Mouse (Mus musculus) adrenal gland, postnatal 10 days (tissue): Measurements from ENCODE around the gene 1700013F07Rik. TPM values are rescaled to one million over a fixed set of nuclear protein-coding genes. Genes with fewer than 3 reads are reported as not detected.
"Not testable (repeated sequence)": the region's sequence is repeated elsewhere in the genome, so short reads cannot be mapped to it uniquely, and the experiment has no call there.

Source experiments
- DNase-seq: peaks from one replicate; pipeline ENCODE4 v3.0.0; 2021; ENCODE audit warnings: mixed read lengths
- long read RNA-seq, 2 experiments: library from polyadenylated mRNA; stranded (forward); transcript quantifications; one replicate each; pipeline ENCODE4 v2.0.0; 2021
- total RNA-seq, 2 experiments: library from RNA; stranded (reverse); gene quantifications; 2 replicates each; pipeline ENCODE4 v1.2.3; 2021

1700013F07Rik gene
- total RNA-seq: under 1 TPM in 1 of 2 experiments, not detected in 1; 0.42 TPM
- long read RNA-seq, experiment 1: 0 reads
- long read RNA-seq, experiment 2: 0 reads

DNA sequence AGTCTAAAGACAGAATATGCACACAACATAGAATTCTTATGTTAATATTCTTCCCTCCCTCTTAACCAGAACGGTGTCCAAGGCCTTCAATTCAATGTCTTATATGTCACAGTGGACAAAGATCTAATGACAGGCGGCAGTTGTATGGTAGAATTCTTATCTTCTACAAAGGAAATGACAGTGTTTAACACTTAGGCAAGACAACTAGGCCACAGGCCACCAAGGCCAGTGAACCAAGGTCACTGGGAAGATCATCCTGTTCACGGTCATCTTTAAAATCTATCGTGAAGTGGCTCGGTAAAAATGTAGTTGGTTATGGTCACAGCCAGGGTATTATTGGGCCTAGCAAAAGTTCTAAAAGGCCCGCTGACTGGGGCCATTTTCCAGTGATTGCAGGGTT is at the start of gene 1700013F07Rik:
1700013F07Rik (plus strand) TSS at position 200 of the 400 bp plus-strand sequence.
- DNase-seq: peak; percentile 17

DNA sequence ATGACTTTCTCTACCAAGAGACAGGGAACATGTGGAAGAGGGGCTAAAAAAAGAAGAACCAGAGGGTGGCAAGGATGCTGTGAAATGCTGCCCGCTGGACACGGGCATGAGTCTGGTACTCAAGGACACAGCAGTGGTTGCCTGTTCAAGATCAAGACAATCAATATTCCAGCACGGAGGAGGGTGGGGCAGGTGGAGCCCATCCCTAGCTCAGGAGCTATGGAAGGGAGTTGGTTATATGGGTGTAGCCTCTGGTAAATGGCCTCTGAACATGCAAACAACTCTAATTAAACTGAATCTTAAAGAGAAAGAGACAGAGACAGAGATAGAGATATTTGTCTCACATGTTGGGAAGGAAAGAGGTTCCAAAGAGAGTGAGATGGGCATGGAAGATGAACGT is 49.2 kb upstream of the 1700013F07Rik start:
- DNase-seq: no peak

DNA sequence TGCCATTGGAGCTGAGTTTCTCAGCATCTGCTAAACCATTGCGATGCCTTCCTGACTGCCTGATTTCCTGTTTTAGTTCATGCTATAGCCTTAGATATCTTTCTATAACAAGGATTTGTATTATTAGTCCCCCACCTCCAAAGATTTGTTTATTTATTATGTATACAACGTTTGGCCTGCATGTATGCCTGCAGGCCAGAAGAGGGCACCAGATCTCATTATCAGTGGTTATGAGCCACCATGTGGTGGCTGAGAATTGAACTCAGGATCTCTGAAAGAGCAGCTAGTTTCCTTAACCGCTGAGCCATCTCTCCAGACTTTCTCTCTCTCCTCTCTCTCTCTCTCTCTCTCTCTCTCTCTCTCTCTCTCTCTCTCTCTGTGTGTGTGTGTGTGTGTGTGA is 44.0 kb upstream of the 1700013F07Rik start:
- DNase-seq: no peak

DNA sequence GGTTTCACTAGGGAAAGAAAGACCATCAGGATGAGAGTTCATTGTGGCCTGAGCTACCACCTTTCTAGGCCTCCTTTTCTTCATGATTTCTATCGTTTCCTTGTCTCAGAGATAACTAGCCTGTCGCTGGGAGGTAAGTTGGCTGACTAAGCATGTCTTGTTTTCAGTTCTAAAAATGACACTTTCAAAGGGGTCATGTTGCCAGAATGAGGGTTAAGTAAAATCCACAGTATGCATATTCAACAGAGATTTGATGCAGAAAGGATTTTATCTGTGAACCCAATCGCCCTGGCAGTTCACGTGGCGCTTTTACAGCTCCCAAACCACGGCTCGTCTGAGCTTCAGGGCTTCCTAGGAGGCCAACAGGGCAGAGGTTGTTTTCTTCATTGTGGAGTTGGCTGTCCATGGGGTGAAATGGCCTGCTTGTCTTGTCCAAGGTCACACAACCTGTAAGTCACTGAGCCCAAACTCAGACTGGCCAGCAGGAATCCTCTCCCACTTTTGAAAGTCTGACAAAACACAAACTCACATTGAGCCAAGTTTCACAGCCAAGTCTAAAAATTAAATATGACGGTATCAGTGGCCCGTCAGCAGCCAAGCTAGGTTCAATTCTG is 39.0 kb upstream of the 1700013F07Rik start:
- peak; percentile 23 for DNase-seq

DNA sequence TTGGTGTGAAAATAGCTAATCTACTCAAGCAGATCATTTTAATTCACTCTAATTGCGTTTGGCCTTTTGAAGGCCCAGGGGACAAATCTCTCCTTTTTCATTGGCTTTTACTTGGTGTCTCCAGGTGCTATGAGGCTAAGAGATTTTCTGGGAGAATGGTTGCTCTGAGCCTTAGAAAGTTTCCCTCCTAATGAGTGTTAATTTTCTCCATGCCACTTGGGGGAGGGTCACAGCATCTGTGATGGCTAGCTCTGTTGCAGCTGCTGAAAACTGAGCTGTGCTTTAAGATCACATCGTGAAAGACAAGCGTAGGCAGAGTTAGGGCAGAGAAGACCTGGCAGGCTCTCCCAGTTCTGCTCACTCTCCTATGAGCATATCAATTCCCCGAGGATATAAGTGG is 38.5 kb upstream of the 1700013F07Rik start:
- DNase-seq: no peak

DNA sequence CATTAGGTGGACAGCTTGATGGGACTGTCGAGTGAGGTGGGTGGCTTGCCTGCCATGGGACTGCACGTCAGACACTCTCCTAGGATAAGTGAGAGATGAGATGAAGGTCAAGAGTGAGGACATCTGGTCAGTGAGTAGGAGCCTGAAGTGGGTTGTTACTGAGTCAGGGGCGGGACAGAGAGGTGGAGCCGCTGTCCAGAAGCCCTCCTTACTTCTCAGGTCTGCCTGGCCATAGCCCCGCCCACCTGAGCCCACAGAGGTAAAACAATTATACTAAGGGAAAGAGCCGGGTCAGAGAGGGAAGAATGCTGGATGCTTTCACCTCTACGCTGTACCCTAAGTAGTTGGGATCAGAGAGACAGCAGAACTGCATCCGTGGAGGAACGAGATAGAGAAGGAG is 36.3 kb upstream of the 1700013F07Rik start:
- DNase-seq: no peak

DNA sequence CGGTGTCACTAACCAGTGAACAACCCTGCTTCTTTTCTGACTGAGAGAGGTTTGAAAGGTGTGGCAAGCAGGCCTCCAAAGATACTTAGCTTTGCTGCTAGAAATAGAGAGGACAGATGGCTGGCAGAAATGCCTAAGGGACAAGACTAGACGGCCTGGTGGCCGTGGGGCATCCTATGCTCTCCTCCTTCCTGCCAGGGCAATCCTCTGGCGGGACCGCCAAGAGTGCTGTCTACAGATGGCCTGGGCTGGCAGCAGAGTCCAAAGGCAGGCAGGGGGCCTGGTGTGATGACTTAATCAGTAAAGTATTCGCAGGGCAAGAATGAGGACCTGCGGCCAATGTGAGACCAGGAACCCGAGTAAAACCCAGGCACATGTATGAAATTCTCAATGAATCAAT is 34.1 kb upstream of the 1700013F07Rik start:
- DNase-seq: no peak

DNA sequence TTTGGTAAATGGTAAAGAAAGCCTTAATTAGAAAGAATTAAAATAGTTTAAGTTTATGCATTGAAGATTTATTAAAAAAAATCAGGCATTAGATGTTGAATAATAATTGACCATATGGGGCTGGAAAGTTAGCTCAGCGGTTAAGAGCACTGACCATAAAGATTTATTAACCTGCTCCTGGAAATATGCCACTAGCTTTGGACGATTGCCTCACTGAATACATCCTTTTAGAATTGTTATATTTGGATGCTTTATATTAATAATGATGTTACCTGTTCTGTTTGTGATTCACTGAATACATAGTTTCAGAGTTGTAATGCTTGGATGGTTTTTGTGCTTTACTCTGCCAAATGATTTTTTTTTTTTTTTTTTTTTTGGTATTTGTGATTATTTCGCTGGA is 32.5 kb upstream of the 1700013F07Rik start:
- not testable (repeated sequence) for DNase-seq

DNA sequence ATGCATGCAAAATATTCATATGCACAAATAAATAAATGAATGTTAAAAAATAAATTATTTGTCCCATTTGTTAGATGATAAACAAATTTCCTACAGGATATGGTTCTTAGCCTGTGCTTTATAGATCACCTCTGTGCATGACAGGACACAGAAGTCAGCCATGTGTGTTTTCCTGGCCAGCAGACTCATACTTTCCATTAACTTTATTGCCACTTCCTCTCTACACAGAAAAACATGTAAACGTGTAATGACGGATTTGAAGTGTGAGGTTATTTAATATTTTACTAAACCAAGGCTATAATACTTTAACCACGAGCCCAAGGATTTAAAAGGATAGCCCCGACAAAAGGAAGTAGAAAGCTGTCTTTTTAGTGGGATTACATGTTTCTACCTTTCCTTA is 30.0 kb upstream of the 1700013F07Rik start:
- no peak for DNase-seq

DNA sequence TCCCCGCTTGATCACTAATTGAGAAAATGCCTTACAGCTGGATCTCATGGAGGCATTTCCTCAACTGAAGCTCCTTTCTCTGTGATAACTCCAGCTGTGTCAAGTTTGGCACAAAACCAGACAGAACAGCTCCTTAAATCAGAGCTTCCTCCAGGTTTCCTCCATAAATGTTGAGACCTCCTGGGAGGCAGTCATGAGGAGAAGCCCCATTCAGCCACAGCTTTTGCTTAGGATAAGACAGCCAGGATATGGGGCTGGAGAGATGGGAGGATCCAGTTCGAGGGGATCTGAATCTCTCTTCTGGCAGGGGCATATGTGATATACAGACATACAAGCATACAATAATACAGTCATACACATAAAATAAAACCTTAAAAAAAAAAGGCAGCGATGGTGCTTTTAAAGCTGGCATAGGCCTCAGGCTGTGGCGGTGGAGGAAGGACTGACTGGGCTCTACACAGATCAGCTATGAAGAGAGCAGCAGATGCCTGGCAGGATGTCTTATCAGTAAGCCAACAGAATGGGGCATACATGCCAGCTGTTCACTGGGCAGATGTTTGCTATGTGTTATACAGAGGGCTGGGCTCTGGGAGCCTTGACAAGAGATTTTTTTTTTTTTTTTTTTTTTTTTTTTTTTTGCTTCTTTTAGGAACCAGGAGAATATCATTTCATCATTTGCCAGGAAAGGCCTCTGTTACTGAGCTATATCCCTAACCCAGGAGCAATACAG is 25.0 kb upstream of the 1700013F07Rik start:
- no peak for DNase-seq

DNA sequence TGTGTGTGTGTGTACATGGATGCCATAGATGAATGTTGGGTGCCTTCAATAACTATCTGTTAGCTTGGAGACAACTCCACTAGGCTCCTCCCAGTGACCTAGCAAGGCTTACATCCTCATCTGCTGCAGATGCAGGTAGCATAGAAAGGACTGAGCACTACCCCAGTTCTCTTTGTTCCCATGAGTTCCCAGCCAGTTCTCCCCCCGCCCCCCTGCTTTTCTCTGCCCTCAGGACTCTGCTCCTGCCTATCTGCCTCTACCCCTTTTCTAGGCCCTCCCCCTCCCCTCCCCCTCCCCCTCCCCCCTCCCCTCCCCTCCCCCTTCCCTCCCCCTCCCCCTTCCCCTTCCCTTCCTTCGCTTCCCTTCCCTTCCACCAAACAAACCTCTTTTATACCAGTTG is 23.8 kb upstream of the 1700013F07Rik start:
- DNase-seq: no peak

DNA sequence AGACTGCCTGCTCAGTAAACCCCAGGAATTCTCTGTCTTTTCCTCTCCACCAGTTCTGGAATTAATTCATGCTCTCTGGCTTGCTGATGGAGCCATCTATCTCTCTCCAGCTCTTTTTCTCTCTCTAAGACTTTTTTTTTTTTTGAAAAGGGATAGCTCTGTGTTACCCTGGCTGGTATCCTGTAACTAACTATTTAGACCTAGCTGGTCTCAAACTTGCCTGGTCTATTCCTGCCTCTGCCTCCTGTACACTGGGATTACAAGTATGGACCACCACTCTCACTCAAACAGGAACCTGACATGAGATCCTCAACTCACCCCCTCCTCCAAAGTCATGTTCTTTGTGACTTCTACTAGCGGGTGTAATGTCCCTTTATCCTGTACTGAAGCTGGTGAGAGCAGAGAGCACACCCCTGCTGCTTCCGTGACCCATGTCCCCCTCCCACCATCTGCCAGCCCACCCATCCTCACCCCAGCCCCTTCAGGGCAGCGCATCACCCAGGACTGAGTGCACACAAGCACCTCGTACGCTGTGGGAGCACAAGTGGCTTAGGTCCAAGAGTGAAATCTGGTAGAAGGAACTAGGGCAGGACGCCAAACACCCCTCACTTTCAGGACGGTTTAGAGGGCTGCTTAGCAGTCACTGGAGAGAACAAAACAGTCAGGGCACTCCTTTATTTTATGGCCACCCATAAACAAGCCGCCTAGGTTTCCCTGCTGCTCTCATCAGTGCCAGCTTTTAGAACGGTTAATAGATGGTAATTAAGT is 23.1 kb upstream of the 1700013F07Rik start:
- no peak for DNase-seq

DNA sequence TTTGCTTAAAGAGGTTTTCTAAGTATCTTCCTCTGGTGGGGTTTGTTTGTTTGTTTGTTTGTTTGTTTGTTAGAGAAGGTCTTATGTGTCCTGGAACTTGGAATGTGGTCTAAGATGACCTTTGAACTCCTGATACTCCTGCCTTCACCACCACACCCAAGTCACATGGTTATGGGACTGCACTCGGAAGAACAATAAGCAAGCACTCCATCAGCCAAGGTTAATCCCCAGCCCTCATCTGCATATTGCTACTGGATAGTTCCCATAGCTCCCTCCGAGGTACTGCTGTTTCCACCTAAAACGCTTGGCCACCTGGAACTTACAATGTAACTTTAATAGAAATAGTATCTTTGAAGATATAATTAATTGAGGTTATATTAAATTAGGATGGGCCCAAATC is 20.5 kb upstream of the 1700013F07Rik start:
- no peak for DNase-seq

DNA sequence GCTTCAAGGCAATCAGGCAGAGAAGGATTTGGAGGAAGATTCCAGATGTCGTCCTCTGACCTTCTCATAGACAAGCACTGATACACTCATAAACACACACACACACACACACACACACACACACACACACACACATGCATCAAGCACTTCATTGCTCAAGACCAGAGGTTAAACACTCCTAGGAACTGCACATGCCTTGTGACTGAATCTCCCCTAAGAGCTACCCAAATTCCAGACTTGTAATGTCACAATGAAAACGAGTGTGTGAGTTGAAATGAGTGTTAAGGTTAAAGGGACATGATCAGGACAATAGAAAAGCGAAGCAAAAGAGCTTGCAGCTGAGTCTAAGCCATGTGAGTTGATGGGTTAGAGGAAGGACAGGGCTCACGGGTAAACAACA is 15.7 kb upstream of the 1700013F07Rik start:
- DNase-seq: no peak

DNA sequence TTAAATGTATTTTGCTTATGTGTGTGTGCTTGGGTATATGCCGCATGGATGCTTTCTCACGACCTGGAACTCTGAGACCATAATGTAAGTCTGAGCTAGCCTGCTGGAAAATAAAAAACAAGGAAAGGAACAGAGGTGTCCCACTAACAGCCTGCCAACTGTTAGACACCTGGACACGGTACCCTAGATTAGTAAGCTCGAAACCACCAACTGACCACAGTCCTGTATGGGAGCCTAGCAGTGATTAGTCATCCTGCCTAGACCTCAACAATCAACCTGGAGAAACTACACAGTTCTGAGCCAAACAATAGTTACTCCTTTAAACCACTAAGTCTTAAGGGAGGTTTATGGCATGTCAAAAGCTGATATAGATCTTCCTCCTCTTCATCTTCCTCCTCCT is 10.5 kb upstream of the 1700013F07Rik start:
- no peak for DNase-seq

DNA sequence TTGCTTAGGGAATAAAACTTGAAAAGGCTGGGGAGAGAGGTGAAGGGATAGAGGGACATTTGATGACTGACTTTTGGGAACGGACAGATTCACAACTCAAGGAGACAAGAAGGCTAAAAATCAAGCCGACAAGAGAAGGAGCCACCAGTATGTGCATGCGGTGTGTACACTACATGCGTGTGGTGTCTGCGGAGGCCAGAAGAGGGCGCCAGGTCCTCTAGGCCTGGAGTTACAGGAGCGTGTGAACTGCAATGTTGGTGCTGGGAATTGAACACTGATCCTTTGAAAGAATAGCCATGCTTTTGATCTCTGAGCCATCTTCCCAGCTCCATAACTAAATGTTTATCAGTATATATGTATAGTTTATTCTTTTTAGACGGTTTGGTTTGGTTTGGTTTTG is 5.5 kb upstream of the 1700013F07Rik start:
- DNase-seq: no peak

DNA sequence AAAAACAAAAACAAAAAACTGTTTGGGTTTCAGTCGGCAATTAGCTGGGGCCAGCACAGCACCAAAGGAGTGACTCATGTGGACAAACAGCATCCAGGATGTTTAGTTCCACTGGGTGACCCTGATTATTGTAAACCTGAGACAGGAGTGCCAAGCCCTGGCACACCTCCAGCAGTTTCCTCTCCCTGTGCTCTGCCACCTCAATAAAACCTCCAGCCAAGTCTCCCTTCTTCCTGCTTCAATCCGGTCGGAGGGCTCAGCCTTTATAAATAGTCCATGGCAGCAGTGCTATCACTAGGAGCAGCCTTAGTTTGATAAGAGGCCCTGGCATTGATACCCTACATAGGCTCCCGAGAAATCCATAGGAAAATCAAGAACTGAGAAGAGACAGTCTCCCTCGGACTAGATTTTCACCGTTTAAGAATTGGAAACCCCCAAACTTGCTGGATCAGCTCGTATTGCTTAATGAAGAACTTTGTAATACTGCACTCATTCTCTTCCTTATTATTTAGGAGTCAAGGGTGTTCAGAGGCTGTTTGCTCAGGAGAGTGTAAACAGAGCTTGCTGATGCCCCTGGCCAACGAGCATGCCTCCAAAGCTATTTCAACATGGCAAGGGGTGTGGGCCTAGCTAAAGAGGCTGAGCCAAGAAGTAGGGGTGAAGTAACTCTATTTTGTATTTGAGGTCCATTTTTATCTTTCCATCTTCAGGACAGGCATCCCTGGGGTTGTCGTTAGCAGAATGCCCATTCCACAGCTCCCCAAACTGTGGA is 650 bp upstream of the 1700013F07Rik start:
- peak; percentile 68 for DNase-seq

DNA sequence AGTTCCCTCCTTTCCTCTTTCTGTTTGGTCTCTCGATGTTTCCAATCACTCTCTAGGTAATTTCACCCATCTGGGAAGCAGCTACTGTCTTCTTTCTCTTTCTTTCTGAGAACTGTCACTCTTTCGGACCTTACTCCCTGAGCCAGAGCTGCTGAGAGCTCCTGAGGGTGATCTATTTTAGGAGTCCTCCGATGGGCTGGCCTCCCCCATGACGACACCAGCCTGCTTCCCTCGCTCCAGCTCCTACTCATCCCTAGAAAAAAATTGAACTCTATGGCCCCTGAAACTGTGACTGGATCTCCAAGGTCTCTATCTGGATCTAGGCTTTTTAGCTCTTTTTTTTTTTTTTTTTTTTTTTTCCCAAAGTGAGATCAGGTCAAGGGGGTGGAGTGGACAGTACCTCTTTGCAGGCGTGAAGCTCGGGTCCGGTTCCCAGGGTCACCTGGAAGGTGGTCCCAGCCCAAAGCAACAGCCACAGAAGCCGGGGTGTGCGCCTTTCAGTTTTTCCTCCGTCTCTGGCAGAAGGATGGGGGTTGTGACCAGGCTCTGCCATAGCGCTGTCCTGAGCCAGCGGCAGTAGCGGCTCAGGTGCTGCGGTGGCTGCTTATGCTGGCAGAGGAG is 2.1 kb downstream of the 1700013F07Rik start:
- no peak for DNase-seq

DNA sequence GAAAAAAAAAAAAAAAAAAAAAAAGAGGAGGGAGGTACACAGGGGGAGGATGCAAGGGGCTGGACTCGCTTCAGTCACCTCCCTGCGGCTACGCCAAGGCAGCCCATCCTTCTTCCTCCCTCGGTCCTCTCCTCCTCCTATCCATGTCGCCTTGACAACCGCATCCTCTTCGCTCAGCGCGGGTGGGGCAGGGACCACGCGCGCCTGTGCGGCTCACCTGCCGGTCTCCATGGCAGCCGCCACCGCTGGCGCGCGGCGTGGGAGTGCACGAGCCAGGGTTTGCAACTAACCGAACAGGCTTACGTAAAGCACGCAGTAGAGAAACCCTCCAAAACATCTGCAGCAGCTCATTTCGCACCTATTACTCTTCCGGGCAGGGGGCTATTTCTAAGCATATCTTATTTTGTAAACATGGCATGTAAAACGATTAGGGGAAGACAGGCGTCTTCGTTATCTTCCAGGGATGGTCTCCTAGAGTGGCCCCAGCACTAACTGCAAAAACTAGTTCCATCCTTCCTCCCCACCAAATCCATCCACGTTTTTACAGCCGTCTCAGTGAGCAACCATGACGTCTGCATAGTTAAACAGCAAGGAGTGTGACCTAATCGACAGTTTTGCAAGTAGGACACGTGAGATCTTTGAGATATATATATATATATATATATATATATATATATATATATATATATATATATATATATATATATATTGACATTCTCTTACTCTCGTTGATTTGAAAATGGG is 2.7 kb downstream of the 1700013F07Rik start, which contains the start of gene 5330417C22Rik:
5330417C22Rik (minus strand) TSS at position 20 of the 744 bp plus-strand sequence.
- DNase-seq: peak; percentile 37

DNA sequence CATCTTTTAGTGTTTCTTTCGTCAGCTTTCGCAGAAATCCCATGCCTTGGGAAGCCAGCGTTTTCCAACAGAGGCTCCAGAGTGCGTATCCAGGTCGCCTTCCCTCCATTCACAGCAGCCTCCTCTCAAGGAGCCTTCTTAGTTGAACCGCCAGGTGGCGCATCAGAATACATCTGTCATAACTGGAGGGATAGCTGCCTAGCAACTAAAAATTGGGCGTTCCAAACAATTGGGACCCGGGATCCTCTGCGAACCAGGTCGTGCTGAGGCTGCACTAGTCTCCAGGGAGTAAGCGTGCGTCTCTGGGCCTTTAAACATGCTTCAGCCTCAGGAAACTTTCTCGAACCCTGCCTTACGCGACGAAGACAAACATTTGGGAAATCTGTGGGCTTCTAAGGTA is 3.4 kb downstream of the 1700013F07Rik start:
- DNase-seq: peak; percentile 87

DNA sequence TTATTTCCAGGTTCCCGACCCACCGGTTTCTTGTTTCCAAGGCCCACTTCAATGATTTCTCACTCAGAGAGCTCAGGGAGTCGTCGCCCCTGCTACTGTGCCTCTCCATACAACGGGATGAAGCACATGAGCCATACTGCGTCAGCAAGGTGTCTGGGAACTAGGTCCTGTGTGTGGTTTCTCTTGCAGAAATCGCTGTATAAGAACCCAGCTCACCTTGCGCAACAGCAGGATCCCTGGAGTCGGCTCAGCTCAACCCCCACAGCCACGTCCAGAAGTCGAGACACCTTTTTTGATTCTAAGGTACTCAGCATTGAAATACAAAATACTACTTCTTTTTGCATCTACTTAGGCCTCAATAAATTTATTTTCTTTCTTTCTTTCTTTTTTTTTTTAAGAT is 8.3 kb downstream of the 1700013F07Rik start:
- DNase-seq: no peak
